Mouse (Mus musculus) liver, embryonic 13.5 days (tissue): ENCODE measurements around the gene Lrrc1. TPM values are rescaled to one million over a fixed set of nuclear protein-coding genes. Genes with fewer than 3 reads are reported as not detected.

ENCODE experiments used
- ATAC-seq: fragments of 200-750 bp; cut with Nextera tagmentation; 2 replicates; pipeline ENCODE4 v1.8.0; 2017; ENCODE audit warnings: low read depth, mild to moderate bottlenecking, moderate number of reproducible peaks, moderate library complexity
- DNase-seq: peaks from one replicate; pipeline ENCODE4 v3.0.0; 2022
- H3K27ac ChIP-seq: fragments of 300-500 bp; sonication (generic); 2 replicates; pipeline ENCODE4 v1.5.1; 2015; ENCODE audit warnings: moderate library complexity, mild to moderate bottlenecking, inconsistent platforms
- H3K27me3 ChIP-seq: fragments of 300-500 bp; sonication (generic); 2 replicates; pipeline ENCODE4 v1.6.1; 2015; ENCODE audit warnings: mild to moderate bottlenecking, inconsistent platforms
- H3K36me3 ChIP-seq: fragments of 300-500 bp; sonication (generic); 2 replicates; pipeline ENCODE4 v1.6.1; 2015; ENCODE audit warnings: mild to moderate bottlenecking, inconsistent platforms
- H3K4me1 ChIP-seq: fragments of 300-500 bp; sonication (generic); replicated peaks from 2 replicates; pipeline ENCODE4 v1.6.1; 2015; ENCODE audit warnings: inconsistent platforms
- H3K4me2 ChIP-seq: fragments of 300-500 bp; sonication (generic); 2 replicates; pipeline ENCODE4 v1.6.1; 2015; ENCODE audit warnings: inconsistent platforms, mild to moderate bottlenecking, moderate library complexity
- H3K4me3 ChIP-seq: fragments of 300-500 bp; sonication (generic); replicated peaks from 2 replicates; pipeline ENCODE4 v1.5.1; 2015; ENCODE audit warnings: mild to moderate bottlenecking, inconsistent platforms
- H3K9ac ChIP-seq: fragments of 300-500 bp; sonication (generic); 2 replicates; pipeline ENCODE4 v1.6.1; 2015; ENCODE audit warnings: mild to moderate bottlenecking, inconsistent platforms
- H3K9me3 ChIP-seq: fragments of 300-500 bp; sonication (generic); replicated peaks from 2 replicates; pipeline ENCODE4 v1.6.1; 2016; ENCODE audit warnings: inconsistent platforms
- WGBS: fragments of 180-500 bp; shearing (Covaris S2); methylation state at CpG from one replicate; pipeline ENCODE4 v1.1.7; 2015; ENCODE audit not compliant: insufficient replicate concordance; 5-methylcytosine and 5-hydroxymethylcytosine counted together
- polyA plus RNA-seq: library from polyadenylated mRNA; unstranded; fragments of >200 nt; fragmentation: Nextera tagmentation; extraction: Ambion mirVana; gene quantifications from 2 replicates; pipeline ENCODE4 v1.2.1, GENCODE M21; 2015

Lrrc1 gene
- polyA plus RNA-seq, 1 experiment from 2014 or later: 3.1 TPM

- no peak for DNase-seq
Measured at GRCm38 (mm10) chr9:77478166-77478920, 66.3 kb downstream of the Lrrc1 start.

GRCm38 (mm10) chr9:77474535-77474934 lies 70.1 kb downstream of the Lrrc1 start:
- no peak for ATAC-seq

More at GRCm38 (mm10) chr9:77478166-77478920, 66.3 kb downstream of the Lrrc1 start:
- Histone ChIP-seq H3K4me2 (no peak overlapping the region), H3K36me3 (no peaks in the 10 kb centered on the region), H3K27ac (no peak overlapping the region), H3K9me3 (no peaks in the 10 kb centered on the region), H3K9ac (no peak overlapping the region), H3K27me3 (no peaks in the 10 kb centered on the region), H3K4me3 (no peak overlapping the region), H3K4me1 (peaks cover 14% of the 10 kb centered on the region)
- ATAC-seq: no peak
- WGBS: 72% methylated on average over 10 of the region's 10 CpGs

GRCm38 (mm10) chr9:77472557-77472956 lies 72.1 kb downstream of the Lrrc1 start:
- no peak overlapping the region for H3K9ac ChIP-seq
- 56% methylated on average over 8 of the region's 8 CpGs for WGBS
- ATAC-seq (no peak), DNase-seq (no peak)
- no peaks in the 10 kb centered on the region for H3K9me3 ChIP-seq
- H3K36me3 ChIP-seq: no peaks in the 10 kb centered on the region
- 0 out of 2 replicates have a peak, but pooled peaks cover 2% of the 10 kb centered on the region for H3K4me1 ChIP-seq
- H3K4me2 ChIP-seq: no peak overlapping the region
- H3K27ac ChIP-seq: no peak overlapping the region
- no peaks in the 10 kb centered on the region for H3K27me3 ChIP-seq
- H3K4me3 ChIP-seq: no peak overlapping the region

More at GRCm38 (mm10) chr9:77474535-77474934, 70.1 kb downstream of the Lrrc1 start:
- Histone ChIP-seq H3K4me3 (no peak overlapping the region), H3K9me3 (no peaks in the 10 kb centered on the region), H3K9ac (no peak overlapping the region), H3K4me2 (no peak overlapping the region), H3K27me3 (no peaks in the 10 kb centered on the region), H3K27ac (no peak overlapping the region), H3K4me1 (0 out of 2 replicates have a peak, but pooled peaks cover 2% of the 10 kb centered on the region), H3K36me3 (no peaks in the 10 kb centered on the region)
- WGBS: 74% methylated on average over 4 of the region's 4 CpGs
- no peak for DNase-seq

DNA sequence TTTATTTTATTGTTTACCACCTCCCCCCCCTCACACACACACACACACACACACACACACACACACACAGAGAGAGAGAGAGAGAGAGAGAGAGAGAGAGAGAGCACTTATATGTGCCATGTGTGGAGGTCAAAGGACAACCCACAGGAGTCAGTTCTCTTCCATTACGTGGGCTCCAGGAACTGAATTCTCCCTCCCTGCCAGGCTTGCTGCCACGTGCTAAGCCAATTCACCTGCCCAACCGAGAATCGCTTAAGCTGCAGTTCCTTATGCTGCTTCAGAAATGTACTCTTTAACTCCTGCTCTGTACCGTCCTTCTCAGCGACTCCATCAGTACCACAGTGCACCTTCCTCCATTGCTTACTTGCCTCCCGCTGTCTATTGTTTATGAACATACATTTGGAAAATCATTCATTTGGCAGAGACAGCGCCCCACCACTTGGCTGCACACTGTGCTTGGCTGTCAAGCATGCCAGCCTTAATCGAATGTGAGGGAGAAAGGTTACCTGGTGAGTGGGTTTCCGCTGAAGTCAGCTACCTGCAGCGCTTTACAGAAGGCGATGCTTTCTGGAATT lies 72.9 kb downstream of the Lrrc1 start:
- ATAC-seq (no peak), DNase-seq (no peak)
- Histone ChIP-seq H3K36me3 (no peaks in the 10 kb centered on the region), H3K9ac (no peak overlapping the region), H3K4me1 (0 out of 2 replicates have a peak, but pooled peaks cover 6% of the 10 kb centered on the region), H3K4me2 (no peak overlapping the region), H3K27ac (no peak overlapping the region), H3K27me3 (no peaks in the 10 kb centered on the region), H3K9me3 (no peaks in the 10 kb centered on the region), H3K4me3 (no peak overlapping the region)
- whole genome bisulfite sequencing: 80% methylated on average over 12 of the region's 12 CpGs

DNA sequence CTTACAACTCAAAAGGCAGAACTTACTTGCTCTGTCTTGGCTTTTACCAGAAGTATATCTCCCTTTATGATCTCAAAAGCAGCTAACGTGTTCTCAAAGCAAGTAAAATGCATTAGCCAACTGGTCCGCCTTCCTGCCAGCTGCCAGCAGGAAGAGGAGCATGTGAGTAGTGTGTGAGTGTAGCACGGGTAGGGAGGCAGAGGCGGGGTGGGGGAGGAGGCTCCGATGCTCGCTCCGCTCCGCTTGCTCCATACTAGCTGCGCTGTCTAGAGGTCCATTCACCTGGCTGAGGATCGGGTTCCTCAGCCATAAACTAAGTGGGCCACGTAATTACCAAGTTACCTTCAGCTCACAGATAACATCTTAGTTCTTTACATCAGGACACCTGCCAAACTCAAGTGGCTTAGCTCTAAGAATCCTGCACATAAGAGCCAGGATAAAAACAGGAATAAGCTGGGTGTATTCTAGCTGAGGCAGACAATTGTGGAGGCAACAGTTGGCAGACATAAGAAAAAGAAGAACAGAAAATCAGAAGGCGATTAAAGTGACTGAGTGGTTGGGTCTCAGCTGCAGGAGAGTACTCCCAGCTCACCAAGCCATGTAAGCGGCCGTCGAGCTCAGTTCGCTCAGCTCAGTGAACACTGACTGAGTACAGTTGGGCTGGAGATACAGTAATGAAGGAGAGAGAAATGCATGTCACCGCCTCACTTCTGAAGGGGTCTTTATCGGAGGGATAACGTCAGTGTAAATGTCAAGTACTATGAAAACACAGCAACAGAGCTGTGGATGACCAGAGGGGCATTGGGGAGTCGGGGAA lies 74.7 kb downstream of the Lrrc1 start:
- DNase-seq (no peak), ATAC-seq (no peak)
- H3K4me1 ChIP-seq: 0 out of 2 replicates have a peak, but pooled peaks cover 9% of the 10 kb centered on the region
- 62% methylated on average over 20 of the region's 20 CpGs for WGBS
- H3K36me3 ChIP-seq: no peaks in the 10 kb centered on the region
- H3K4me2 ChIP-seq: no peak overlapping the region
- H3K9ac ChIP-seq: no peak overlapping the region
- no peaks in the 10 kb centered on the region for H3K9me3 ChIP-seq
- H3K27me3 ChIP-seq: no peaks in the 10 kb centered on the region
- H3K4me3 ChIP-seq: no peak overlapping the region
- H3K27ac ChIP-seq: no peak overlapping the region

DNA sequence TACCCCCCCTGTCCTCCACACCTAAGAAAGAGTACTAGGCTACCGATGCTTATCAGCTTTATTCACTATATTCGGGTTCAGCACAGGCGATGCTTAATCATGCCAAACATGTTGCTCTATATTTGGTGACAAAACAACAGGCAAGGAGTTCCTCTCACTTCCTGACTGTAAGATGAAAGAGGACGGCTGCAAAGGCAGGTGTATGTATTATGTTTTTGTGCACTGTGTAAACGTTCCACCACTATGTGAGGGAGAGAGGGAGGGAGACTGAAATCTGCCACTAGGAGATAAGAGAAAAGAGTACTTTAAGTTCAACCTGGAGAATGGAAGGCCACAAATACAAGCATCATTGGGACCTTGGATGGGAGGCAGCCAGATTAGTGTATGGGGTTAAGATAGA lies 77.7 kb downstream of the Lrrc1 start:
- WGBS: 23% methylated on average over 5 of the region's 5 CpGs
- Histone ChIP-seq H3K4me2 (no peak overlapping the region), H3K4me1 (peaks cover 16% of the 10 kb centered on the region), H3K27me3 (no peaks in the 10 kb centered on the region), H3K9me3 (no peaks in the 10 kb centered on the region), H3K27ac (no peak overlapping the region), H3K4me3 (no peak overlapping the region), H3K36me3 (no peaks in the 10 kb centered on the region), H3K9ac (no peak overlapping the region)
- DNase-seq (no peak), ATAC-seq (peak; percentile 49)

DNA sequence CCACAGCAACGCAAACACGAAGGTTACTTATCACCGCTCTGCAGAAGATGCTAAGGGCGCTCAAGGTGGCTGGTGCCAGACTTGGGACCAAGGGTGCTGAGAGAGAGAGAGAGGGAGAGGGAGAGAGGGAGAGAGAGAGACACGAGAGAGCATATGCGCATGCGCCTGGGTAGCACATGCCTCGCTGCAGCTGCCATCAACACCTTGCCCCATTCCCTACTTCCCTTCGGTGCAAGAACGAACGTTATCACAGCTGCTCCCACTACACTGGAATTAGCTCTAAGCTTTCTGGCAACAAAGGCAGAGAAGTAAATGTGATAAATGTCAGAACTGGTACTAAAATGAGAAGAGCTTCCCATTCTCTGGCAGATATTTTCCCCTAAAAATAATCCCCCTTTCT lies 79.3 kb downstream of the Lrrc1 start:
- Histone ChIP-seq H3K9ac (no peak overlapping the region), H3K36me3 (no peaks in the 10 kb centered on the region), H3K9me3 (no peaks in the 10 kb centered on the region), H3K4me3 (no peak overlapping the region), H3K4me2 (no peak overlapping the region), H3K27me3 (no peaks in the 10 kb centered on the region), H3K27ac (no peak overlapping the region), H3K4me1 (peaks cover 16% of the 10 kb centered on the region)
- ATAC-seq: no peak
- no peak for DNase-seq
- 75% methylated on average over 11 of the region's 11 CpGs for WGBS

DNA sequence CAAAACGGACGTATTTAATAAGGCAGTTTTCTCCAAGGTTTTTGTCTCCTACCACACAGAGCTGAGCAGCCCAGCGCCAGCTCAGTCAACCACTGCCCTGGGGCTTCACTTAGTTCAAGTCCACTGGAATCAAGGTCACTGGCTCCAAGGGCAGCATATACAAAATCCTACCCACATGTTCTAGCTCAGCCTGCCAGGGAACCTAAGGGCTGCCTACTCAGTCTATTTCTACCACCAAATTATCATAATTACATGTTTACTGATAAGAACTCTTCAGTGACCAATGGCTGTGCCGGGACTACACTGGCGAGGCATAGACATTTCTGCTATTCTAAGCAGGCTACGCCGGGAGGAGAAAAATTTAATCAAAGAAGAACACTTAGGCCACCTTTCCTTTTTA lies 80.8 kb downstream of the Lrrc1 start:
- ATAC-seq (peak; percentile 61), DNase-seq (no peak)
- Histone ChIP-seq H3K36me3 (no peaks in the 10 kb centered on the region), H3K4me3 (no peak overlapping the region), H3K27me3 (no peaks in the 10 kb centered on the region), H3K9ac (no peak overlapping the region), H3K4me2 (no peak overlapping the region), H3K27ac (no peak overlapping the region), H3K4me1 (peaks cover 16% of the 10 kb centered on the region), H3K9me3 (no peaks in the 10 kb centered on the region)
- WGBS: 48% methylated on average over 7 of the region's 7 CpGs

- no peak overlapping the region for H3K4me3 ChIP-seq
- H3K4me2 ChIP-seq: no peak overlapping the region
- no peak for DNase-seq
- H3K36me3 ChIP-seq: no peaks in the 10 kb centered on the region
- H3K4me1 ChIP-seq: peaks cover 16% of the 10 kb centered on the region
- ATAC-seq: no peak
- no peak overlapping the region for H3K27ac ChIP-seq
- H3K9ac ChIP-seq: no peak overlapping the region
- H3K27me3 ChIP-seq: no peaks in the 10 kb centered on the region
- no peaks in the 10 kb centered on the region for H3K9me3 ChIP-seq
- WGBS: 30% methylated on average over 4 of the region's 4 CpGs
Measured at GRCm38 (mm10) chr9:77463195-77463594, 81.5 kb downstream of the Lrrc1 start.

DNA sequence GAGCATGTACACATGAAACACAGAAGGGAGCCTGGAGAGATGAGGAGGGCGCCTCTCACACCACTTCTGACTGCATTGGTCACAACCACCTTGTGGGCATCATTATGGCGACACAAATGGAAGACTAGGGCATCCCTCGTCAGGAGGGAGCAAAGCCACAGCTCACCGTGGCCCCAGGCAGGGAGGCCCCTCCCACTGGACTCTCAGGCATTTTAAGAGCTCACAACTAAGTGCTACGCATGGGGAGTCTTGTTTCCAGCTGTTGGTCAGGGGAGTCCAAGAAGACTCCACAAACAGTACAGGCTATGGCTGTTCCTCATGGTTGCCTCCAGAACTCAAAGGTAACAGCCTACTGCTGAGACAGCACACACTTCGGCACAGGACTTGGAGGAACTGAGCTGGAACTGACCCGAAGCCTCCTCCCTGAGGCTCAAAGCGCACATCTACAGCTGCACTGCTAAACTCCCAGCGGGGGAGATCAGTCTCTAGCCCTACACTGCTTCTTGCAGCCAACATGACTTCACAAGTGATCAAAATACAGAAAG lies 83.2 kb downstream of the Lrrc1 start:
- H3K36me3 ChIP-seq: no peaks in the 10 kb centered on the region
- DNase-seq (no peak), ATAC-seq (no peak)
- no peak overlapping the region for H3K4me2 ChIP-seq
- peaks cover 10% of the 10 kb centered on the region for H3K4me1 ChIP-seq
- H3K9ac ChIP-seq: no peak overlapping the region
- 75% methylated on average over 9 of the region's 9 CpGs for WGBS
- no peak overlapping the region for H3K4me3 ChIP-seq
- H3K27ac ChIP-seq: no peak overlapping the region
- no peaks in the 10 kb centered on the region for H3K9me3 ChIP-seq
- no peaks in the 10 kb centered on the region for H3K27me3 ChIP-seq

DNA sequence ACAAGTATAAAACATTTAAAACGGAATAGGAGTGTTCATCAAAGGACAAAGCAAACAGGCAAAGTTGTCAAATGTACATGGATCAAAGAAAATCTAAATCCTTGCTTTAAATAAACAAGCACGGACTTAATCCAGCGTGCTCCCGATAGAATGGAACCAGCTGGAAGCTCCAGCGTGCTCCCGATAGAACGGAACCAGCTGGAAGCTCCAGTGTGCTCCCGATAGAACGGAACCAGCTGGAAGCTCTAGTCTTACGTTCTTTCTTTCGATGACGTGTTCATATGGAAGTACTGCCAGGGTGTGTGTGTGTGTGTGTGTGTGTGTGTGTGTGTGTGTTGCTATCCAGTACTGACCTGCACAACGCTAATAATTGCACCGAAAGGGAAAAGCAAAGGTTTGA lies 84.3 kb downstream of the Lrrc1 start:
- Histone ChIP-seq H3K27me3 (no peaks in the 10 kb centered on the region), H3K4me3 (no peak overlapping the region), H3K27ac (no peak overlapping the region), H3K36me3 (no peaks in the 10 kb centered on the region), H3K4me2 (no peak overlapping the region), H3K9ac (no peak overlapping the region), H3K9me3 (no peaks in the 10 kb centered on the region), H3K4me1 (peaks cover 10% of the 10 kb centered on the region)
- no peak for DNase-seq
- 88% methylated on average over 14 of the region's 14 CpGs for WGBS
- ATAC-seq: no peak
